Mouse (Mus musculus) right cerebral cortex, postnatal 36 days (tissue): ENCODE measurements around the gene Ghitm.

Source experiments
- DNase-seq, 2 experiments: peaks; one replicate each; pipeline ENCODE4 v3.0.0; 2022; ENCODE audit warnings: low spot score in 2 of 2, mixed read lengths in 1 of 2

Gene Ghitm

DNA sequence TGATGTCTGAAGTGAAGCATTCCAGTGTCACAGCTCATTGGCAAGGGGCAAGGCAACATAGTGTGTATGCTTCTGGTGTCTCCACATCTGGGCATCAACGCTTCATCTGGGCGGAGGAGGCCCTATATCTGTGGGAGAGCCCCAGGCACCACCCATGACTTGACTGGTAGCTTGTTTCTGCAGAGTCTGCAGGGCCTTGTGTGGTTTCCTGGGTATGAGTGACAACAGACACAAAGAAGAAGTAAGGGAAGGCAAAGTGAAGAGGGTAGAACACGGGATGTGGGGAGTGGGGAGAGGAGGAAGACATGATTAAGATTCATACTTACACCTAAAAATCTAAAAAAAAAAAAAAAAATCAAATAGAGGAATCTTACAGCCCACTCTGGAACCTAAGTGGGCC is 32.6 kb downstream of the Ghitm start:
- no peak for DNase-seq

DNA sequence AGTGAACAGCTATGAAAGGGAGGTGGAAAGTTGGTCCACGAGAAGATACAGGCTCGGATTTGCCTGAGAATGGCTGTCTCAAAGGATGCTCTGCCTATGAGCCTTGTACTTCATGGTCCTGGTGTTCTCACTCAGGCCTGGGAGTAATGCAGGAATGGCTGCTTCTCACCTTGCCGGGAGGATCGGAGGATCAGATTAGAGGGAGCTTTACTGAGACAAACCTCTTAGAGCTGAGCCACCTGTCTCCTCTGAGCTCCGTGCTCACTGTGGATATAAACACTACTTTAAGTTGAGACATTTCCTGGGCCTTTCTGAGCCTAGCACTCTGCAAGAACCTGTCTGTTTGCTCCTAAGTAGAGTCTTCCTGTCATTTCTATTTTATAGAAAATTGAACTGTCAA is 33.5 kb downstream of the Ghitm start:
- DNase-seq = no peak

DNA sequence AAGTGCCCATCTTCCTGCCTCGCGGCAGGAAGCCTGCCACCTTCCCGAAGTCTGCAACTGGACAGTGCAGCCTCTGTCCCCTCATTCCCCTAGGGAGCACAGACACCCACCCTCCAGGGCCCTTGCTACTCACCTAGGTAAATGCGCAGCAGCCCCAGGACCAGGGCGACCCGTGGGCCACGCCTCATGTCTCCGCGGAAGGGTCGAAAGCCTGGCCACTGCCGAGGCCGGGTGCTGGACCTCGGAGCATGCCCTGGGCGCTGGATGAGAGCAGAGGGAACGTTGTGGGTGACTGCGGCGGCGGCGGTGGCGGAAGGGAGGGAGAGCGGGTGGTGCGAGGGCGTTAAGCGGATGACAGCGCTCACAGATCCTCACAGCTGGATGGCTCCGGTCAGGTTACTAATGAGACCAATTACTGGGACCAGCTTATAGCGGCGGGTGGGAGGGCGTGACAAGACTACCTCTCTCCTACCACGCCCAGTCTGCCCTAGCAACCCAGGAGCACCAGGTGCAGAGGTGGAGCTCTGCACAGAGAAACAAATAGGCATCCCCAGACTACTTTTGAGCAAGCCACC is 37.0 kb downstream of the Ghitm start, which contains the start of gene Cdhr1:
Gene Cdhr1 (minus strand): TSS at position 392 of the 575 bp plus-strand sequence.
- no peak for DNase-seq

DNA sequence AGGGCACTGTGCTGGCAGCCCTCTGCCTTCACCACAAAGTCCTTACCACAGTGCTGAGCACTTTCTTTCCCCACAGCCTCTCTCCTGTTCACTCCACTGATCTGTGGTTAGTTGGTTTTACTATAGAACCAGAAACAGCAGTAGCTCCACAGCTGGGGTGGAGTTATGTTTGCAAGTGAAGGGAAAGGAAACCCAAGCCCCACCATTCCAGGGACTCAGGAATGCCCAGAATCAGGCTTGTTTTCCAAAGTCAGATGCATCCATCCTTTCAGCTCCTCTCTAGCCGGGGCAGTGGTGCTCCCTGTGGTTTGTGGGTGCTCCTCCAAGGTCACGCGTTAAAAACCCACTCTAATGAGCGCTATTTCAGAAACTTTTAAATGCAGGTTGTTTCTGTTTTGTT is 39.5 kb downstream of the Ghitm start:
- no peak for DNase-seq

DNA sequence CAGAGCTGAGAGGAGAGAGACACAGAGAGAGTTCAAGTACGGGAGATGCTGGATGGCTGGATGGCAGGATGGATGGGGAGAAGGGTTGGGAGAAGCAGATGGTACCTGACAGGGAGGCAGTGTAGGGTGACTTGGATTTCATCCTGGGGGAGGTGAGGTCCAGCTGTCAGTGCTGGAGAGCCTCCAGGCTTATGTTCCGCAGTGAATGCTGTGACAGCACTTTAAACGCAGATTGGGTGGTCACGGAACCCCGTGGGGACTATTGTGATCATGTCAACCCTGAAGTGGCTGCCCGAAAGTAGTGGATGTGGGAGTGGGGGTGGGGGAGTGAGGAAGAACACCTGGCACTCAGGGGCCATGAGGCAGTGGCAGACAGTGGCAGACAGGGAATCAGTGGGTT is 40.6 kb downstream of the Ghitm start:
- DNase-seq = no peak

DNA sequence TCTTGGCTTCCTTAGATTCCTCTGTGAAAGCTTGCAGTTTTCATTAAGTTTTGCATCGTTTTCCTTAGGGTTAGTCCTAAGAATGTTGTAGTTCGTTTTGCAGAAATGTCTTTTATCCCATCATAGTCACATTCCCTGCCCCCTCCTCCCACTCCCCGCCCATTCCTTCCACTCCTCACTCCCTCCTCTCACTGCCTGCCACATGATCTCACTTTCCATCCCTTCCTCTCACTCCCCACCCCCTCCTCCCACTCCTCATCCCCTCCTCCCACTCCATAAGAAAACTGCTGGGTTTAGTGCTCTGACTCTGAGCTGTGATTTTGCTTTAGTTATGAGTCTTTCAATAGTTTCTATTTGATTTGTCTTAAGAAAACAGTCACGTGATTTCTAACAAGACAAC is 51.3 kb downstream of the Ghitm start:
- no peak for DNase-seq

DNA sequence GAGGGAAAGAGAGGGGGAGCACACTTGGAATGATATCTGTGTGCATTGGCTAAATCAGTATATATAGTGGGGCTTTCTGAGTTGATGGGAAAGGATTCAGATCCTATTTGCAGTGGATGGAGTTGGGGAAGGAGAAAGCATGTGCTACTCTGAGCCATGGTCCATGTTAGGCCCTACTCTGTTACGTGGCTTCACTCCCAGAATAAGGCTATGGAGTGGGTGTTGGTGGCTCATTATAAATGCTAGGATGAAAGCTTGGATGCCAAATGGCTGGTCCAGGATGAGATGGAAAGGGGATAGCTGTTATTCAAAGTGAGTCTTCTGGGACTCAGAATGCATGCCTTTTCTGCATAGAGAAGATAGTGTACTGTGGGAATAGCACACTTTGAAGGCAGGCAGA is 54.3 kb downstream of the Ghitm start:
- no peak for DNase-seq
